Mouse (Mus musculus) stomach, embryonic 14.5 days (tissue): ENCODE measurements around the gene Psenen. TPM values are rescaled to one million over a fixed set of nuclear protein-coding genes. Genes with fewer than 3 reads are reported as not detected.

Experiments used
- ATAC-seq: fragments of 200-750 bp; cut with Nextera tagmentation; 2 replicates; pipeline ENCODE4 v1.8.0; 2017; ENCODE audit warnings: low read depth, moderate TSS enrichment; ENCODE audit not compliant: insufficient number of reproducible peaks, insufficient read depth, low FRiP score
- H3K27ac ChIP-seq: fragments of 300-500 bp; sonication (generic); 2 replicates; pipeline ENCODE4 v1.5.1; 2014; ENCODE audit warnings: mild to moderate bottlenecking, low read length, moderate library complexity, mixed read lengths
- H3K27me3 ChIP-seq: fragments of 300-500 bp; sonication (generic); 2 replicates; pipeline ENCODE4 v1.6.1; 2014; ENCODE audit warnings: low read length, control low read depth, mixed read lengths; ENCODE audit not compliant: control insufficient read depth, insufficient read depth
- H3K36me3 ChIP-seq: fragments of 300-500 bp; sonication (generic); 2 replicates; pipeline ENCODE4 v1.6.1; 2014; ENCODE audit warnings: mild to moderate bottlenecking, control low read depth, low read length, moderate library complexity, mixed read lengths; ENCODE audit not compliant: control insufficient read depth, insufficient read depth
- H3K4me1 ChIP-seq: fragments of 300-500 bp; sonication (generic); 2 replicates; pipeline ENCODE4 v1.6.1; 2014; ENCODE audit warnings: low read length, control low read depth, mixed read lengths; ENCODE audit not compliant: control insufficient read depth, insufficient read depth
- H3K4me2 ChIP-seq: fragments of 300-500 bp; sonication (generic); replicated peaks from 2 replicates; pipeline ENCODE4 v1.6.1; 2014; ENCODE audit warnings: low read depth, low read length, control low read depth
- H3K4me3 ChIP-seq: fragments of 300-500 bp; sonication (generic); 2 replicates; pipeline ENCODE4 v1.5.1; 2014; ENCODE audit warnings: low read depth, low read length, control low read depth
- H3K9ac ChIP-seq: fragments of 300-500 bp; sonication (generic); replicated peaks from 2 replicates; pipeline ENCODE4 v1.6.1; 2014; ENCODE audit warnings: low read depth, mild to moderate bottlenecking, control low read depth, low read length, moderate library complexity, mixed read lengths
- H3K9me3 ChIP-seq: fragments of 300-500 bp; sonication (generic); 2 replicates; pipeline ENCODE4 v1.6.1; 2016; ENCODE audit warnings: low read depth, low read length, control low read depth; ENCODE audit not compliant: control insufficient read depth
- WGBS: fragments of 180-500 bp; shearing (Covaris S2); extraction: QIAGEN DNeasy Blood & Tissue Kit; methylation state at CpG from one replicate; pipeline ENCODE4 v1.1.7; 2014; 5-methylcytosine and 5-hydroxymethylcytosine counted together
- polyA plus RNA-seq: library from polyadenylated mRNA; unstranded; fragments of >200 nt; fragmentation: Nextera tagmentation; extraction: Ambion mirVana; gene quantifications from 2 replicates; pipeline ENCODE4 v1.2.1, GENCODE M21; 2014

Psenen gene
- polyA plus RNA-seq, 1 experiment from 2014 or later = 117 TPM

DNA sequence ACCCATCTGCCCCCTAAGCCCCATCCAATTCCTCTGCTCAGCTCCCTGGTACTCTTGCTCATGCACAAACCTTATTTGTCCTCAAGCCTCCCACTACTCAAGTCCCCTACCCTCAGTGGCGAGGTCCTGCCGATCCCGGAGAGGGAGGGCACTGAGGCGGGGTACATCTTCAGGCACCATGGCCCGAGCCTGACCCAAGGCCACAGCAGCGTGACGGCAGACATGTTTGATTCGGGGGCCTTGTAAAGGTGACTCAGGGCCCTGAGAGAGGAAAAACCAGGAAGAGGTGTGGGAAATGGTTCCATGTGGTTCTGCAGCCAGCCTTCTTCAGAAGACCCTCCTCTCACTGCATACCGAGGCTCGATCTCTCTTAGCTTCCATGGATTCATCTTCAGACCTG, 20.9 kb upstream of the Psenen start:
- ATAC-seq = no peak
- Histone ChIP-seq H3K4me2 (no peak overlapping the region), H3K36me3 (peaks cover 71% of the 10 kb centered on the region), H3K4me1 (peaks cover 12% of the 10 kb centered on the region; the same call in 1 of the 2 replicates), H3K9me3 (no peaks in the 10 kb centered on the region), H3K27me3 (no peaks in the 10 kb centered on the region), H3K4me3 (no peak overlapping the region), H3K9ac (no peak overlapping the region), H3K27ac (no peak overlapping the region)
- 93% methylated on average over 10 of the region's 10 CpGs for WGBS

DNA sequence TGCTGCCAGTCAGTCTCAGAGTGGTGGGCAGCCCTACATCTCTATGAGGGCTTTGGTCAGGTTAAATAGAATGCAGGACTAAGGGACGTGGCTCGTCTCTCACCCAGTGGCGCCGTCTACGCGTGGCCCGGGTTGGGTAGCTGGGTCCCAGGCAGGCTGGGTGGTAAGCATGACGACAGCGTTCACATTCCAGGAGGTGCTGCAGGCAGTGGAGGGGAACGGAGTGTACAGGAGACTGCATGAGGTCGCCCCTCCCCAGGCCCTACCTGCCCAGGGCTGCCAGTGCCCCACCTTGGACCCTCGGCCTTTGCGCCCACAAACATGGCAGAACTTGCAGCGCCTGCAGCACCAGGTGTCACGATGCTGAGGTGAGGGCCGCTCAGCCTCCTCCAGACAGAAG, 18.1 kb upstream of the Psenen start:
- Histone ChIP-seq H3K4me1 (peaks cover 2% of the 10 kb centered on the region; the same call in 1 of the 2 replicates), H3K27me3 (no peaks in the 10 kb centered on the region), H3K36me3 (peaks cover 97% of the 10 kb centered on the region), H3K9ac (no peak overlapping the region), H3K9me3 (no peaks in the 10 kb centered on the region), H3K27ac (no peak overlapping the region), H3K4me3 (no peak overlapping the region), H3K4me2 (no peak overlapping the region)
- no peak for ATAC-seq
- 96% methylated on average over 16 of the region's 16 CpGs for WGBS

DNA sequence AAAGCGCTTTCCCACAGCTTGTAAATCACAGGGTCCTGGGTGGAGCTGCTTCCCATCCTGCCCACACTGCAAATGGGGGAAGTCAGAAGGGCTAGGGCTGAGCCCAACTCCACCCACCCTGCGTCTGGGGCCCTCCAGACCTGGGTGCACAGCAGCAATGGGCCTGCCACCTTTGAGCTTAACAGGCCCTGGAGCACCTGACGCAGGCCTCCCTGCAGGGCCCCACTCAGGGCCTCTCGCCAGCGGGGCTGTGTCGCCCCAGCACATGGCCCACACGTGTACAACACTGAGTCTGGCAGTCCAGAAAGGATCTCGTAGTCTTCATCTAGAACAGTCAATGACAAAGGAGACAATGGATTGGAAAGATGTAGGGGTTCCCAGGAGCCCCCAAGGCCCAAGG, 16.5 kb upstream of the Psenen start:
- Histone ChIP-seq H3K4me2 (no peak overlapping the region), H3K36me3 (peaks cover 97% of the 10 kb centered on the region), H3K9ac (no peak overlapping the region), H3K27me3 (no peaks in the 10 kb centered on the region), H3K4me1 (no peaks in the 10 kb centered on the region), H3K27ac (no peak overlapping the region), H3K9me3 (no peaks in the 10 kb centered on the region), H3K4me3 (no peak overlapping the region)
- WGBS = 93% methylated on average over 8 of the region's 8 CpGs
- no peak for ATAC-seq

DNA sequence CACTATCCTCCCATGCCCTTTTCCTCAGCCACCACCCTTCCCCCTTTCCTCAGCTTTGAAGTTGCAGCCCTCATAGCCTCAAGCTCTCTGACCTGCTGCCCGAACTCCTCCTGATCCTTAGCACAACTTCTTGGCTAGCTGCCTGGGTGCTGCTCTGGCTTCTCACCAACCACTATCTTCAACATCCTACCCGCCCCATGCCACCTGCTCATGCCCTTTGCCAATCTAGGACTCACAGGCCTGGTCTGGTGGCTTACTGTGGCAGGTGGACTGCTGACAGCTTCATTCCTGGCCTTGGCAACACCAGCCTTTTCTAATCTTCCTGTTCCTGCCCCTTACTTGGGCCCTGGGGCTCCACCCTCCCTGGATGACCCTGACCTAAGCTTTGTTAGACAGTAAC, 9.5 kb upstream of the Psenen start:
- WGBS = 83% methylated on average over 2 of the region's 2 CpGs
- no peaks in the 10 kb centered on the region for H3K9me3 ChIP-seq
- no peak overlapping the region for H3K4me3 ChIP-seq
- H3K27me3 ChIP-seq = no peaks in the 10 kb centered on the region
- no peaks in the 10 kb centered on the region for H3K4me1 ChIP-seq
- H3K27ac ChIP-seq = no peak overlapping the region
- peaks cover 97% of the 10 kb centered on the region for H3K36me3 ChIP-seq
- no peak overlapping the region for H3K4me2 ChIP-seq
- ATAC-seq = no peak
- H3K9ac ChIP-seq = no peak overlapping the region

DNA sequence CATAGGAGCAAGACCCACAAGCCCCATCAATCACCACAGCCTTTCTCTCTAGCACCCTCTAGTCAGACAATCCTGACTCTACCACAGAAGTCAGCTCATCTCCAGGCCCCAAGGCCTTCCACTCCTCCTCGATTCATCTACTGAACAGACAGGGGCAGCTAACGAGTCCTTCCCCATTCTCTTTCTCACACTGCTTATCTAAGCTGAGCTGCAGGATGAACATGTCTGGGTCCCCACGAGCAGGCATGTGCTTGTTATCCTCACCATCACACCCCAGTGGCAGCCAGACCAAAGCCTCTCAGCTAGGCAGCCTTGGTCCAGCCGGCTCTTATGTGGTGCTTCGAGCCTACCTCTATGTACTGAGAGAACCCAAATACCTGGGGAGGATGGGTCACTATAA, 9.0 kb upstream of the Psenen start:
- 88% methylated on average over 5 of the region's 5 CpGs for WGBS
- H3K27me3 ChIP-seq = no peaks in the 10 kb centered on the region
- H3K9ac ChIP-seq = no peak overlapping the region
- H3K27ac ChIP-seq = no peak overlapping the region
- no peaks in the 10 kb centered on the region for H3K9me3 ChIP-seq
- H3K36me3 ChIP-seq = peaks cover 91% of the 10 kb centered on the region
- ATAC-seq = no peak
- no peaks in the 10 kb centered on the region for H3K4me1 ChIP-seq
- no peak overlapping the region for H3K4me2 ChIP-seq
- no peak overlapping the region for H3K4me3 ChIP-seq

DNA sequence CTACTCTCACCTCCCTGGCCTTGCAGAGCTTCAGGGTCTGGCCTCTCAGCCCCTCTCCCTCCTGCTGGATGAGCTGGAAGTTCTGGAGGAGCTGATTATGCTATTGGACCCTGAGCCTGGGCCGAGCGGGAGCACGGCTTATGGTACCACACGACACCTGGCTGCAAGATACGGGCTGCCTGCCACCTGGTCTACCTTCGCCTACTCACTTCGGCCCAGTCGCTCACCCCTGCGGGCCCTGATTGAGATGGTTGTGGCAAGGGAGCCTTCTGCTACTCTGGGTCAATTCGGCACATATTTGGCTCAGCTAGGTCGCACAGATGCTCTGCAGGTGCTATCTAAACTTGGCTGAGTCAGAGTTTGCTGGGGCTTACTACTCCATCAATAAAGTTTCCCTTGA, 4.1 kb upstream of the Psenen start:
- Histone ChIP-seq H3K27me3 (no peaks in the 10 kb centered on the region), H3K9me3 (no peaks in the 10 kb centered on the region), H3K4me2 (no peak overlapping the region), H3K36me3 (peaks cover 58% of the 10 kb centered on the region), H3K27ac (no peak overlapping the region), H3K4me1 (no peaks in the 10 kb centered on the region), H3K4me3 (no peak overlapping the region), H3K9ac (no peak overlapping the region)
- WGBS = 88% methylated on average over 11 of the region's 11 CpGs
- no peak for ATAC-seq

DNA sequence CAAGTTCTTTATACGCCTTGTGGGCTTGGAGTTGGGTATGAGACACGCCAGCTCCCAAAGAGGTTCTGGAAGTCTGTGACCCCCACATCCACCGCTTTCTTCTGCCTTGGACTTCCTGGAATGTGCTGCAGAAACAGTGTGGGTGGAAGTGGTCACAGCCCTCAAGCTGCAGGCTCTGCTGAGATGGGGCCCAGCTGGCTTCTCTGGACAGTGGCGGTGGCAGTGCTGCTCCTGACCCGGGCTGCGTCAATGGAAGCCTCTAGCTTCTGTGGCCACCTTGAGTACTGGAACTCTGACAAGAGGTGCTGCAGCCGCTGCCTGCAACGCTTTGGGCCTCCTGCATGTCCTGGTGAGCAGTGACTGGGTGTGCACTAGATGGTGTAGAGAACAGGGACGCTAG, 2.6 kb upstream of the Psenen start:
- no peak overlapping the region for H3K4me2 ChIP-seq
- 80% methylated on average over 9 of the region's 9 CpGs for WGBS
- no peaks in the 10 kb centered on the region for H3K27me3 ChIP-seq
- no peak overlapping the region for H3K9ac ChIP-seq
- H3K27ac ChIP-seq = no peak overlapping the region
- no peaks in the 10 kb centered on the region for H3K4me1 ChIP-seq
- H3K4me3 ChIP-seq = no peak overlapping the region
- peaks cover 45% of the 10 kb centered on the region for H3K36me3 ChIP-seq
- no peaks in the 10 kb centered on the region for H3K9me3 ChIP-seq
- no peak for ATAC-seq

DNA sequence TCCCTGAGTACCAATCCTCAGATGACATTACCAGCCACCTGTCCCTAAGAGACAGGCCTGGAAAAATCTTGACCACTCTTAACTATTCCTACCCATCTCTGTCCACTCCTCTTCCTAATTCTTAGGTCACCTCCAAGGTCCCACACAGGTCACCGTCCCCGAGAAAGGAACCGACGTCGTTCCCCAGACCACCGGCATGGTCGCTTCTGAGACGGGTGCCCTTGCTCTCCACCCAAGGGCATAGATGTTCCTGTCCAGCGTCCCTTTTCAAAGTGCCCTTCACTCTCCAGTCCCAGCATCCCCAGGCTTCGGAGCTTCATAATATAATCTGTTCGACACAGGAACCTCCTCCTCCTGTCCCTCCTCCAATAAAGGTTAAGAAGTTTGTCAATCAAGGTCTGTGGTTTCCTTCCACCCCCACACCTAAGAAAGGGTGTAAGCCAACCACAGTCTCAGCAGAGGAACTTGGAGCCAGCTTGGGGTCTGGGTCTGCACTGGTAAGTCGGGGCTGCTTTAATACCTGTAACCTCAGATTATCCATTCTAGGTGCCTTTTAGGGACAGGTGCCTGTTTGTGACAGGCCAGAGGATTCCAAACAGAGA, 1.6 kb upstream of the Psenen start, which contains the start of gene Igflr1:
Gene Igflr1 (plus strand): TSS at position 458 of the 602 bp plus-strand sequence.
- Histone ChIP-seq H3K4me2 (no peak within 1 kb of the TSS), H3K27me3 (no peaks in the 10 kb centered on the region), H3K36me3 (peaks cover 35% of the 10 kb centered on the region), H3K9ac (no peak within 1 kb of the TSS), H3K9me3 (no peaks in the 10 kb centered on the region), H3K4me3 (0 out of 2 replicates have a peak within 1 kb of the TSS, but pooled peaks have one; percentile 59), H3K27ac (no peak within 1 kb of the TSS), H3K4me1 (no peaks in the 10 kb centered on the region)
- 95% methylated on average over 12 of the region's 12 CpGs for WGBS
- no peak for ATAC-seq

DNA sequence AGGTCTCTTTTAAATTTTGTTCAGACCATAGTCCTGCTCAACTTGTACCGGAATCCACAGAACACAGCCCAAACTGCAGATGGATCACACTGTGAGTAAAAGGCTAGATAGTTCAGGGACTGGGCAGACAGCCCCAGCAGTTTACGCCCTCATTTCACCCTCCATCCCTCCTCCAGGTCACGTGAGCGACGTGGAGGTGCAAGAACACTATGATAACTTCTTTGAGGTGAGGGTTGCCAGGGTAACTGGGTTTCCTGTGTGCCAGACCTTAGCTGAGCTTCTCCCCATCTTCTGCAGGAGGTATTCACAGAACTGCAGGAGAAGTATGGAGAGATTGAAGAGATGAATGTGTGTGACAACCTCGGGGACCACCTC, 466 bp upstream of the Psenen start:
- no peaks in the 10 kb centered on the region for H3K9me3 ChIP-seq
- H3K9ac ChIP-seq = 0 out of 2 replicates have a peak overlapping the region, but pooled peaks have one; percentile 21
- H3K4me1 ChIP-seq = 0 out of 2 replicates have a peak, but pooled peaks cover 1% of the 10 kb centered on the region
- peak overlapping the region; percentile 96 for H3K27ac ChIP-seq
- peak overlapping the region; percentile 59 for H3K4me3 ChIP-seq
- H3K36me3 ChIP-seq = peaks cover 23% of the 10 kb centered on the region
- H3K27me3 ChIP-seq = no peaks in the 10 kb centered on the region
- no peak for ATAC-seq
- 25% methylated on average over 6 of the region's 6 CpGs for WGBS
- peak overlapping the region; percentile 55 for H3K4me2 ChIP-seq
